Mouse (Mus musculus) cerebellum, postnatal 14 days (tissue): ENCODE results near the gene Pam16.
A peak's percentile ranks its signal among the peaks of the same experiment; 100 is the strongest.
"Not testable (repeated sequence)": the region's sequence is repeated elsewhere in the genome, so short reads cannot be mapped to it uniquely, and the experiment has no call there.

Experiments
- DNase-seq, 2 experiments: peaks; one replicate each; pipeline ENCODE4 v3.0.0; 2021; ENCODE audit warnings: mixed read lengths in 2 of 2

Pam16 gene

GRCm38 (mm10) chr16:4590236-4590635 lies 34.6 kb downstream of the Pam16 start:
- DNase-seq, result no peak

- DNase-seq, result peak; percentile 21 to 43
Measured at GRCm38 (mm10) chr16:4587516-4588210, 37.1 kb downstream of the Pam16 start.

- peak; percentile 89 to 91 for DNase-seq
Measured at GRCm38 (mm10) chr16:4586531-4587123, 38.2 kb downstream of the Pam16 start.

- peak in 1 of 2 experiments; percentile 21 for DNase-seq
Measured at GRCm38 (mm10) chr16:4585642-4586530, 38.9 kb downstream of the Pam16 start.

- DNase-seq, result no peak
Measured at GRCm38 (mm10) chr16:4584438-4584837, 40.4 kb downstream of the Pam16 start.

GRCm38 (mm10) chr16:4583807-4584206 lies 41.0 kb downstream of the Pam16 start:
- no peak for DNase-seq

- DNase-seq, result not testable (repeated sequence)
Measured at GRCm38 (mm10) chr16:4581179-4581578, 43.6 kb downstream of the Pam16 start.

- DNase-seq, result no peak
Measured at GRCm38 (mm10) chr16:4578630-4579029, 46.2 kb downstream of the Pam16 start.

GRCm38 (mm10) chr16:4576873-4577272 lies 47.9 kb downstream of the Pam16 start:
- no peak for DNase-seq

GRCm38 (mm10) chr16:4576038-4576437 lies 48.8 kb downstream of the Pam16 start:
- DNase-seq, result no peak

- DNase-seq, result no peak
Measured at GRCm38 (mm10) chr16:4570737-4571136, 54.1 kb downstream of the Pam16 start.

- peak; percentile 88 to 93 for DNase-seq
Measured at GRCm38 (mm10) chr16:4567912-4568311, 56.9 kb downstream of the Pam16 start.
